Mouse (Mus musculus): ENCODE results near the gene Tmem267. TPM values are rescaled to one million over a fixed set of nuclear protein-coding genes. Genes with fewer than 3 reads are reported as not detected.
A peak's percentile ranks its signal among the peaks of the same experiment; 100 is the strongest.
"Not testable (repeated sequence)": the region's sequence is repeated elsewhere in the genome, so short reads cannot be mapped to it uniquely, and the experiment has no call there.

The Tmem267 gene
- polyA plus RNA-seq, 1 experiment from 2014 or later: 1.6 TPM

DNA sequence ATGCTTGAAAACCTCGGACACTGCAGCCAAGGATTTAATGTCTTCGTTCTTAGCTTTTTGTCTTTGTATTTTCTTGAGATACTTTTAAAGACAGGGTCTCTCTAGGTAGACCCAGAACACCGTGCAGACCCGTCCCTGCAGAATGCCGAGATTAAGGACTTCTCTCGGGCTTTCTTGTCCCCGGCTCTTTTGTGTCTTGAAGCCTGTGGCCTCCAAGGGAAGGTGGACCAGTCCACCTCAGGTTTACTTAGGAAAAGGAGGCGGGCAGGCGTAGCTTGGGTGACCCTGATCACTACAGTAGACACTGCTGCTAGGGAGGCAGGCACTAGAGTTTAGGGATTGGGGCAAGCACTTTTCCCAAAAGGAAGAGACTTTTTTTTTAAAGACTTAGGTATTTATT is 116.5 kb downstream of the Tmem267 start:
- H3K9ac ChIP-seq (replicated peaks; ENCODE audit: low read length); H3K27ac ChIP-seq (ENCODE audit: low read length); H3K4me1 ChIP-seq (ENCODE audit: insufficient read depth, low read length); H3K4me2 ChIP-seq (replicated peaks; ENCODE audit: low read depth, low read length); H3K9me3 ChIP-seq (ENCODE audit: low read length); H3K27me3 ChIP-seq (ENCODE audit: insufficient read depth, low read length); H3K4me3 ChIP-seq (ENCODE audit: low read length); H3K36me3 ChIP-seq (ENCODE audit: insufficient read depth, low read length): not testable (repeated sequence)
- WGBS: 91% methylated on average over 7 of the region's 9 CpGs
- ATAC-seq (ENCODE audit: low FRiP score, low TSS enrichment): peak; percentile 10; the same call in 1 of the 2 replicates

DNA sequence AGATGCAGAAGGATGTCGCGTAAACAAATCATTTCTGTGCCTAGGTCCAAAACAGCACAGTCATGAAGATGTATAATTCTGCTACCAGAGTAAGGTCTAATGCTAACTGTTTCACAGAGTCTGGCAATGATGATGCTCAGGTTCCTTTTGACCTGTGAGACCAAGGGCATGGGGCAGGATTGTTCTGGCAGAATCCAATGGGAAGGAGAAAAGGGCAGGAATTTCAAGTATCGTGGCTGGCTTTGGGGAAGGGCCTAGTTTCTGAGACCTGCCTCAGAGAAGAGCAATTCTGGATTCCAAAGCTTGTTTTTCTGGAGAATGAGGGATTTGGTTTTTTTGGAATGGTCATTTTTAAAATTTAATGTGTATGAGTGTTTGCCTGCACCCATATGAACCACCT is 131.0 kb downstream of the Tmem267 start:
- no peak overlapping the region for H3K4me3 ChIP-seq (ENCODE audit: low read length)
- H3K4me1 ChIP-seq (ENCODE audit: insufficient read depth, low read length): no peaks in the 10 kb centered on the region
- no peak overlapping the region for H3K9ac ChIP-seq (replicated peaks; ENCODE audit: low read length)
- H3K27me3 ChIP-seq (ENCODE audit: insufficient read depth, low read length): no peaks in the 10 kb centered on the region
- no peaks in the 10 kb centered on the region for H3K36me3 ChIP-seq (ENCODE audit: insufficient read depth, low read length)
- no peak for ATAC-seq (ENCODE audit: low FRiP score, low TSS enrichment)
- H3K4me2 ChIP-seq (replicated peaks; ENCODE audit: low read depth, low read length): no peak overlapping the region
- no peak overlapping the region for H3K27ac ChIP-seq (ENCODE audit: low read length)
- 93% methylated on average over 3 of the region's 3 CpGs for WGBS
- H3K9me3 ChIP-seq (ENCODE audit: low read length): no peaks in the 10 kb centered on the region

DNA sequence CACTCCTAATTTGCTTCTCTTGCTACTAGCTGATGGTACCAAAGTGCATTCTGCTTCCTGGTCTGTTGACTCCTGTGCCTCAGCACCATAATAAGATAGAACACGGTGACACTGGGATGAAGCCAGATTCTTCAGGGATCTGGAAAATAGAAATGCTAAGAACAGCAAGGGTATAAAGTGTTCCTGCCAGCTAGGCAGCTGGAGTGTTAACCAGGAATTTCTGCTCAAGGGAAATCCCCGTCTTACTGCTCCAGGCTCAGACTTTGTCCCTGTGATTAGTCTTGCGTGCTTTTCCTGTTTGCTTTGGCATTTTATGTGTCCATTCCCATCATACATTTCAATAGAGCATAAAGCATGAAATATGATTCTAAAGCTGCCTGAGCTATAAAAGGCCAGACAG is 131.9 kb downstream of the Tmem267 start:
- 53% methylated on average over 3 of the region's 3 CpGs for WGBS
- no peak for ATAC-seq (ENCODE audit: low FRiP score, low TSS enrichment)
- H3K27ac ChIP-seq (ENCODE audit: low read length): no peak overlapping the region

DNA sequence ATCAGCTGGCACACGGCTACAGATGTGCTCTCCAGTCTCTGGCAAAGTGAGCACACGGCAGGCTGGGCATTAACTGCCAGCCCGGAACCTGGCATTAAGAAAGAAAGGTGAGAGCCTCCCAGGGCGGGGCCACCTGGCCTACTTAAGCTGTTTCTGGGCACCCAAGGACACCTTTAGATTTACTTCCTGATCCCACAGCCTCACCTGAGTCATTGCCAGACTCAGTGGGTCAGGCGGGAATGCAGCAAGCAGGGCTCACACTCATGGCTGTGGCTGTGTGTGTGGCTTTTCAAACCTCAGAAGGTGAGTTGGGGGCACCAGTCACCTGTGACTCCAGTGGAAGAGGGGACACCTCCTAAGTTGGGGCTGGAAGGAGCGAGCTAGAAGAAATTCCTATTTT is 135.8 kb downstream of the Tmem267 start, which contains the start of gene Ccl28:
Gene Ccl28 (plus strand): TSS at position 186 of the 400 bp plus-strand sequence.
- 83% methylated on average over 6 of the region's 6 CpGs for whole genome bisulfite sequencing
- Histone ChIP-seq H3K4me3 (ENCODE audit: low read length) (no peak within 1 kb of the TSS), H3K4me1 (ENCODE audit: insufficient read depth, low read length) (no peaks in the 10 kb centered on the region), H3K9me3 (ENCODE audit: low read length) (no peaks in the 10 kb centered on the region), H3K9ac (replicated peaks; ENCODE audit: low read length) (no peak within 1 kb of the TSS), H3K27me3 (ENCODE audit: insufficient read depth, low read length) (no peaks in the 10 kb centered on the region), H3K4me2 (replicated peaks; ENCODE audit: low read depth, low read length) (no peak within 1 kb of the TSS), H3K36me3 (ENCODE audit: insufficient read depth, low read length) (no peaks in the 10 kb centered on the region), H3K27ac (ENCODE audit: low read length) (no peak within 1 kb of the TSS)
- ATAC-seq (ENCODE audit: low FRiP score, low TSS enrichment): no peak

More for the DNA sequence above, 131.9 kb downstream of the Tmem267 start:
- Histone ChIP-seq H3K4me3 (ENCODE audit: low read length) (no peak overlapping the region), H3K9me3 (ENCODE audit: low read length) (no peaks in the 10 kb centered on the region), H3K27me3 (ENCODE audit: insufficient read depth, low read length) (no peaks in the 10 kb centered on the region), H3K9ac (replicated peaks; ENCODE audit: low read length) (no peak overlapping the region), H3K36me3 (ENCODE audit: insufficient read depth, low read length) (no peaks in the 10 kb centered on the region), H3K4me1 (ENCODE audit: insufficient read depth, low read length) (no peaks in the 10 kb centered on the region), H3K4me2 (replicated peaks; ENCODE audit: low read depth, low read length) (no peak overlapping the region)

DNA sequence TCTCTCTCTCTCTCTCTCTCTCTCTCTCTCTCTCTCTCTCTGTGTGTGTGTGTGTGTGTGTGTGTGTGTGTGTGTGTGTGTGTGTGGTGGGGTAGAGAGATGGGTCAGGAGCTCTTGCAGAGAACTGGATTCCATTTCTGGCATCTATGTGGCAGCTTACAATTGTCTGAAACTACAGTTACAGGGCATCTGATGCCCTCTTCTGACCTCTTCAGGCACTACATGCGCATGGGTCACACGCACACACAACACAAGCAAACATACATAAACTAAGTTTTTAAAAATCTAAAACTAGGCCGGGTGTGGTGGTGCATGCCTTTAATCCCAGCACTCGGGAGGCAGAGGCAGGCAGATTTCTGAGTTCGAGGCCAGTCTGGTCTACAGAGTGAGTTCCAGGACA is 138.1 kb downstream of the Tmem267 start:
- not testable (repeated sequence) for H3K9ac ChIP-seq (replicated peaks; ENCODE audit: low read length); H3K4me3 ChIP-seq (ENCODE audit: low read length); H3K27ac ChIP-seq (ENCODE audit: low read length); ATAC-seq (ENCODE audit: low FRiP score, low TSS enrichment); H3K9me3 ChIP-seq (ENCODE audit: low read length); H3K36me3 ChIP-seq (ENCODE audit: insufficient read depth, low read length); H3K27me3 ChIP-seq (ENCODE audit: insufficient read depth, low read length); H3K4me1 ChIP-seq (ENCODE audit: insufficient read depth, low read length); H3K4me2 ChIP-seq (replicated peaks; ENCODE audit: low read depth, low read length)
- 82% methylated on average over 5 of the region's 5 CpGs for WGBS

DNA sequence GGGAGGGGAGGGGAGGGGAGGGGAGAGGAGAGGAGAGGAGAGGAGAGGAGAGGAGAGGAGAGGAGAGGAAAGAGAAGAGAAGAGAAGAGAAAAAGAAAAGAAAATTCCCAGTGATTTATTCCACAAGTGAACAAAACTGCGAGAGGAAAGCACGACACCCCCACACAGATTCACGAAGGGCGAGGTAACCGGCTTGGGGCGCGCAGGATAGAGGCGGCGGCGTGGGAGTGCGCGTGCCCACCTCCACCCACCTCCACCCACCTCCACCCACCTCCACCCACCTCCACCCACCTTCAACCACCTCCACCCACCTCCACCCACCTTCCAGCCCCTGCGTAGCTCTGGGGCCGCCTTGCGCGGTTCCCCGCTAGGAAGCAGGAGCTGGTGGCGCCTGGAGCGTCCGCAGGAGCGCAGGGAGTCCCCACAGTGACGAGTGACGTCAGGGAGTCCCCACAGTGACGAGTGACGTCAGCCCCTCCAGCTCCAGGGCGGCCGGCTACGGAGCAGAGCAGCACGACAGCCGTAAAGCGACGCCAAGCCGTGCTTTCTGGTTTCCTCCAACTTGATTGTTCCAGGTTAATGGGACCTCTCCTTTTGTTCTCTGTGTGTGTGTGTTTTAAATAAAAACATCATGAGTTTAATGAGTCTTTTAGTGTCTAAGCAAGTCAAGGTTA is 143.8 kb downstream of the Tmem267 start:
- Histone ChIP-seq H3K27ac (ENCODE audit: low read length) (no peak overlapping the region), H3K4me1 (ENCODE audit: insufficient read depth, low read length) (no peaks in the 10 kb centered on the region), H3K9ac (replicated peaks; ENCODE audit: low read length) (peak overlapping the region; percentile 64), H3K27me3 (ENCODE audit: insufficient read depth, low read length) (no peaks in the 10 kb centered on the region), H3K36me3 (ENCODE audit: insufficient read depth, low read length) (no peaks in the 10 kb centered on the region), H3K9me3 (ENCODE audit: low read length) (no peaks in the 10 kb centered on the region), H3K4me2 (replicated peaks; ENCODE audit: low read depth, low read length) (peak overlapping the region; percentile 66), H3K4me3 (ENCODE audit: low read length) (peak overlapping the region; percentile 59)
- ATAC-seq (ENCODE audit: low FRiP score, low TSS enrichment): peak; percentile 95
- WGBS: 6% methylated on average over 33 of the region's 33 CpGs

DNA sequence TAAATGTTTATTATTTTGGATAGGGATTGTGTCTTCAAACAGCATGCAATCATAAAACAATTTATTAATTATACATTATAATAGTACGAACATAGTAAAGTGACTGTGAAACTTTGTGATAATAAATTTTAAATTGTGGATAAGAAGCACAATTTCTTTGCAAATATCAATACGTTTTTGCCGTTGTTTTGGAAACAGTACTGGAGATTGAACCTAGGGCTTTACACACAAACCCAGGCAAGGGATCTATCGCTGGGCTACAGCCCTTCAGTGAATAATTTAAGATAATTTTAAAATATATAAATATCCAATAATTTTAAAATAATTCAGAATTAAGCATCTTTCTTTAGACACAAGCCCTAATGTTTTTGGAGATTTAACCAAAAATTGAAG is 144.3 kb downstream of the Tmem267 start:
- no peaks in the 10 kb centered on the region for H3K36me3 ChIP-seq (ENCODE audit: insufficient read depth, low read length)
- H3K4me1 ChIP-seq (ENCODE audit: insufficient read depth, low read length): no peaks in the 10 kb centered on the region
- 86% methylated on average over 4 of the region's 4 CpGs for WGBS
- H3K4me3 ChIP-seq (ENCODE audit: low read length): peak overlapping the region; percentile 59; the same call in 1 of the 2 replicates
- ATAC-seq (ENCODE audit: low FRiP score, low TSS enrichment): no peak
- no peak overlapping the region for H3K9ac ChIP-seq (replicated peaks; ENCODE audit: low read length)
- no peak overlapping the region for H3K27ac ChIP-seq (ENCODE audit: low read length)
- H3K9me3 ChIP-seq (ENCODE audit: low read length): no peaks in the 10 kb centered on the region
- H3K27me3 ChIP-seq (ENCODE audit: insufficient read depth, low read length): no peaks in the 10 kb centered on the region
- peak overlapping the region; percentile 66 for H3K4me2 ChIP-seq (replicated peaks; ENCODE audit: low read depth, low read length)

DNA sequence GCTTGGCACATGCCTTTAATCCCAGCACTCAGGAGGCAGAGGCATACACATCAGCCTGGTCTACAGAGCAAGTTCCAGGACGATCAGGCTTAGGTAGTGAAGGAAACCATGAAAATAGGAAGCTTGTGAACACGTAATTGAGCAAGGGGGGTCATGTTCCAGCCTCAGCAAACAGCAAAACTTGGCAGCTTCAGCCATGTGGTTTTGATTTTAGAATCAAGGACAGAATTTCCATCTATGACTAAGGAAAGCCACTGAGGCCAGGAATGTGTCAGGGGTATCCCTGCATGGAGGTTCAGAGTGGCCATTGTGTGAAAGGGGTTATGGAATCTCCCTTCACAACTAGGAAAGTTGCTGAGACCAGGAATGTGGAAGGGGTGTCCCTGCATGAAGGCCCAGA is 147.7 kb downstream of the Tmem267 start:
- Histone ChIP-seq H3K36me3 (ENCODE audit: insufficient read depth, low read length) (no peaks in the 10 kb centered on the region), H3K4me2 (replicated peaks; ENCODE audit: low read depth, low read length) (no peak overlapping the region), H3K27ac (ENCODE audit: low read length) (no peak overlapping the region), H3K9ac (replicated peaks; ENCODE audit: low read length) (no peak overlapping the region), H3K4me3 (ENCODE audit: low read length) (no peak overlapping the region), H3K27me3 (ENCODE audit: insufficient read depth, low read length) (no peaks in the 10 kb centered on the region), H3K9me3 (ENCODE audit: low read length) (no peaks in the 10 kb centered on the region), H3K4me1 (ENCODE audit: insufficient read depth, low read length) (no peaks in the 10 kb centered on the region)
- no peak for ATAC-seq (ENCODE audit: low FRiP score, low TSS enrichment)
- 75% methylated on average over 2 of the region's 2 CpGs for WGBS

DNA sequence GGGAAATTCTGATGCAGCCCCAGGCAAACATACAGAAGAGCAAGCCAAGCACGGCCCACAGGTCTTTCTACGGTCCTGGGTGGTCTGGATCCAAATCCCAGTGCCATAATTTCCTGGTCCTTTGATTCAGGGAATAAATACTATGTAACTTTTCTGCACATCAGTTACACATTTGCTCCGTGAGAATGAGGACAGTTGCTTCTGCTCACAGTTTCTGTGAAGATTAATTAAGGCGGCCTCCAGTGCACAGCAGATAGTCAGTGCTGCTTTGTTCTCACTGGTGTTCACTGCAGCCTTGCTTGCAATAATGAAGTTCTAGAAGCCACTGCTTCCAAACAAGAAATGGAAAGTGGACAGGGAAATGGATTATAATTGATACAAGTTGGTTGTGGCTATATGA is 150.0 kb downstream of the Tmem267 start:
- no peaks in the 10 kb centered on the region for H3K27me3 ChIP-seq (ENCODE audit: insufficient read depth, low read length)
- H3K9ac ChIP-seq (replicated peaks; ENCODE audit: low read length): no peak overlapping the region
- 65% methylated on average over 4 of the region's 4 CpGs for WGBS
- no peaks in the 10 kb centered on the region for H3K36me3 ChIP-seq (ENCODE audit: insufficient read depth, low read length)
- peak; percentile 58; the same call in 1 of the 2 replicates for ATAC-seq (ENCODE audit: low FRiP score, low TSS enrichment)
- H3K4me3 ChIP-seq (ENCODE audit: low read length): no peak overlapping the region
- H3K4me2 ChIP-seq (replicated peaks; ENCODE audit: low read depth, low read length): no peak overlapping the region
- peak overlapping the region; percentile 44 for H3K27ac ChIP-seq (ENCODE audit: low read length)
- no peaks in the 10 kb centered on the region for H3K4me1 ChIP-seq (ENCODE audit: insufficient read depth, low read length)
- H3K9me3 ChIP-seq (ENCODE audit: low read length): no peaks in the 10 kb centered on the region

DNA sequence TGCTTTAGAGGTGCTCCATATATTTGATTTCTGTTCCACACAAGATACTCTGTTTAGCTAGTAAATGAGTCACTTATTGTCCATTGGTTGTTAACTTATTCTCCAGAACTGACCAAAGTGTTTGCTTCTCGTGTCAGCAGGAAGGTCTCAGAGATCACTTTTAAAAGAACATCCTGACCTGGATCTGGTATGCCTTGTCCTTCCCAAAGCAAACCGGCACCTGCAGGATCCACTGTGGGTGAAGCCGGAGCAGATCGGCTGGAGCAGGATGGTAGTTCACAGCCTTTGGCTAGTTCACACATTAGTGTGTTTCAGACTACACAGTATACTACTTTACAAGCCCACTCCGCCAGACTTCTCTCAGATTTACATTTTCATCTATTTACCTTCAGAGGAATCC is 150.6 kb downstream of the Tmem267 start:
- Histone ChIP-seq H3K27me3 (ENCODE audit: insufficient read depth, low read length) (no peaks in the 10 kb centered on the region), H3K4me3 (ENCODE audit: low read length) (no peak overlapping the region), H3K27ac (ENCODE audit: low read length) (peak overlapping the region; percentile 44), H3K4me1 (ENCODE audit: insufficient read depth, low read length) (no peaks in the 10 kb centered on the region), H3K4me2 (replicated peaks; ENCODE audit: low read depth, low read length) (no peak overlapping the region), H3K36me3 (ENCODE audit: insufficient read depth, low read length) (no peaks in the 10 kb centered on the region), H3K9me3 (ENCODE audit: low read length) (no peaks in the 10 kb centered on the region), H3K9ac (replicated peaks; ENCODE audit: low read length) (no peak overlapping the region)
- 81% methylated on average over 5 of the region's 5 CpGs for WGBS
- peak; percentile 79 for ATAC-seq (ENCODE audit: low FRiP score, low TSS enrichment)
